In genomic region chr2:24455057-24455855, GRCm38 (mm10) we compare ENCODE assay signal across 21 mouse cellular contexts. TPM values are rescaled to one million over a fixed set of nuclear protein-coding genes. Genes with fewer than 3 reads are reported as not detected.
A peak's percentile ranks its signal among the peaks of the same experiment; 100 is the strongest.
DNase-seq lines count a peak whose midpoint lies in the region; ATAC-seq and TF ChIP-seq lines count a peak whose summit lies in the region.
"Had no signal": no experiment of that assay in that cellular context is flagged by ENCODE, and none has a peak within 500 bp of the region (broad histone marks: within the 10 kb centered on the region; RNA-seq: fewer than 3 reads in every experiment).

No protein-coding gene starts in this region.

- H3K9me3 ChIP-seq in liver, embryonic 11.5 days (ENCODE audit: control insufficient read depth, low read length), result no peaks in the 10 kb centered on the region
- no peaks in the 10 kb centered on the region for H3K9me3 ChIP-seq in intestine, embryonic 14.5 days (ENCODE audit: control insufficient read depth, low read length)
- no peaks in the 10 kb centered on the region for H3K9me3 ChIP-seq in kidney, postnatal 0 days (replicated peaks; ENCODE audit: low read length)
- no peaks in the 10 kb centered on the region for H3K9me3 ChIP-seq in stomach, embryonic 15.5 days
- H3K9me3 ChIP-seq in forebrain, embryonic 11.5 days (ENCODE audit: control insufficient read depth, low read length), result no peaks in the 10 kb centered on the region
- H3K9me3 ChIP-seq: limb, embryonic 15.5 days; lung, embryonic 15.5 days; megakaryocyte, embryonic 14.5 days had no signal

- no peak overlapping the region for H3K4me3 ChIP-seq in liver, adult 2 months (ENCODE audit: insufficient read depth, low read depth, low read length)
- no peak overlapping the region for H3K4me3 ChIP-seq in liver, embryonic 11.5 days (ENCODE audit: low read depth, low read length)
- no peak overlapping the region for H3K4me3 ChIP-seq in intestine, embryonic 14.5 days (ENCODE audit: low read depth, low read length)
- no peak overlapping the region for H3K4me3 ChIP-seq in kidney, postnatal 0 days (replicated peaks; ENCODE audit: low read depth, low read length)
- H3K4me3 ChIP-seq in stomach, embryonic 15.5 days (replicated peaks), result no peak overlapping the region
- H3K4me3 ChIP-seq in forebrain, embryonic 11.5 days (ENCODE audit: low read depth, low read length), result no peak overlapping the region
- H3K4me3 ChIP-seq in thymus, adult 2 months (ENCODE audit: control insufficient read depth, insufficient read depth, low read length), result no peak overlapping the region
- H3K4me3 ChIP-seq: limb, embryonic 15.5 days; lung, embryonic 15.5 days; megakaryocyte, embryonic 14.5 days; myocyte had no signal

- ATAC-seq in liver, embryonic 11.5 days (replicated peaks; ENCODE audit: low FRiP score), result no peak
- ATAC-seq in intestine, embryonic 14.5 days (replicated peaks; ENCODE audit: low FRiP score, low TSS enrichment, low read depth), result 0 out of 2 replicates have a peak, but pooled peaks have one; percentile 34
- ATAC-seq in kidney, postnatal 0 days (replicated peaks; ENCODE audit: low FRiP score, low read depth), result no peak; the same call in 1 of the 2 replicates
- no peak for ATAC-seq in stomach, embryonic 15.5 days (ENCODE audit: insufficient read depth, low FRiP score, low read depth)
- no peak for ATAC-seq in forebrain, embryonic 11.5 days (replicated peaks; ENCODE audit: low FRiP score)
- ATAC-seq: Patski had no signal

- no peaks in the 10 kb centered on the region for H3K79me2 ChIP-seq in liver, adult 2 months (ENCODE audit: control insufficient read depth, insufficient read depth, low read length)

- no peak for TF ChIP-seq CTCF in liver, adult 2 months (IDR thresholded peaks at IDR 0.05; ENCODE audit: low read depth, low read length)
- no peak for TF ChIP-seq CTCF in kidney, postnatal 0 days (IDR thresholded peaks at IDR 0.05; ENCODE audit: low read depth)
- TF ChIP-seq CTCF in thymus, adult 2 months (IDR thresholded peaks at IDR 0.05; ENCODE audit: borderline replicate concordance, control insufficient read depth, extremely low read depth, insufficient read depth, low read length, poor library complexity), result no peak

- no peak overlapping the region for H3K27ac ChIP-seq in liver, adult 2 months (replicated peaks; ENCODE audit: insufficient read depth, low read depth, low read length)
- H3K27ac ChIP-seq in liver, embryonic 11.5 days (ENCODE audit: low read depth, low read length), result no peak overlapping the region
- H3K27ac ChIP-seq in intestine, embryonic 14.5 days (ENCODE audit: low read depth), result peak overlapping the region; percentile 8
- peak overlapping the region; percentile 86 for H3K27ac ChIP-seq in kidney, postnatal 0 days
- peak overlapping the region; percentile 28; the same call in 1 of the 2 replicates for H3K27ac ChIP-seq in stomach, embryonic 15.5 days
- H3K27ac ChIP-seq in forebrain, embryonic 11.5 days (ENCODE audit: low read depth, low read length), result no peak overlapping the region
- H3K27ac ChIP-seq in thymus, adult 2 months (ENCODE audit: control insufficient read depth, insufficient read depth, low read length), result no peak overlapping the region
- H3K27ac ChIP-seq: limb, embryonic 15.5 days; lung, embryonic 15.5 days had no signal

- no peaks in the 10 kb centered on the region for H3K27me3 ChIP-seq in liver, adult 2 months (ENCODE audit: control insufficient read depth, insufficient read depth, low read length)
- H3K27me3 ChIP-seq in liver, embryonic 11.5 days (replicated peaks; ENCODE audit: control insufficient read depth, insufficient read depth, low read length), result no peaks in the 10 kb centered on the region; the same call in 1 of the 2 replicates
- H3K27me3 ChIP-seq in intestine, embryonic 14.5 days (replicated peaks; ENCODE audit: control insufficient read depth, insufficient read depth, low read length), result no peaks in the 10 kb centered on the region
- H3K27me3 ChIP-seq in kidney, postnatal 0 days (ENCODE audit: insufficient read depth, low read length), result no peaks in the 10 kb centered on the region
- H3K27me3 ChIP-seq in stomach, embryonic 15.5 days (replicated peaks), result no peaks in the 10 kb centered on the region
- no peaks in the 10 kb centered on the region for H3K27me3 ChIP-seq in forebrain, embryonic 11.5 days (ENCODE audit: control insufficient read depth, insufficient read depth, low read length)
- 0 out of 2 replicates have a peak, but pooled peaks cover 2% of the 10 kb centered on the region for H3K27me3 ChIP-seq in thymus, adult 2 months (ENCODE audit: control insufficient read depth, insufficient read depth, low read length)
- H3K27me3 ChIP-seq: limb, embryonic 15.5 days; lung, embryonic 15.5 days; Patski had no signal

- H3K36me3 ChIP-seq in liver, adult 2 months (ENCODE audit: control insufficient read depth, insufficient read depth, low read length), result no peaks in the 10 kb centered on the region
- H3K36me3 ChIP-seq in liver, embryonic 11.5 days (ENCODE audit: control insufficient read depth, insufficient read depth, low read length), result no peaks in the 10 kb centered on the region
- H3K36me3 ChIP-seq in intestine, embryonic 14.5 days (ENCODE audit: control insufficient read depth, insufficient read depth, low read length), result no peaks in the 10 kb centered on the region
- H3K36me3 ChIP-seq in kidney, postnatal 0 days (ENCODE audit: insufficient read depth, low read length), result 0 out of 2 replicates have a peak, but pooled peaks cover 8% of the 10 kb centered on the region
- no peaks in the 10 kb centered on the region for H3K36me3 ChIP-seq in stomach, embryonic 15.5 days
- H3K36me3 ChIP-seq in forebrain, embryonic 11.5 days (ENCODE audit: control insufficient read depth, insufficient read depth, low read length), result no peaks in the 10 kb centered on the region
- no peaks in the 10 kb centered on the region for H3K36me3 ChIP-seq in thymus, adult 2 months (ENCODE audit: control insufficient read depth, insufficient read depth, low read length)
- H3K36me3 ChIP-seq: limb, embryonic 15.5 days; lung, embryonic 15.5 days had no signal

- H3K9ac ChIP-seq in liver, adult 2 months (ENCODE audit: low read depth, low read length), result no peak overlapping the region
- H3K9ac ChIP-seq in liver, embryonic 11.5 days (ENCODE audit: low read depth, low read length), result no peak overlapping the region
- no peak overlapping the region for H3K9ac ChIP-seq in intestine, embryonic 14.5 days (ENCODE audit: low read length)
- 0 out of 2 replicates have a peak overlapping the region, but pooled peaks have one; percentile 14 for H3K9ac ChIP-seq in kidney, postnatal 0 days (ENCODE audit: low read depth, low read length)
- H3K9ac ChIP-seq in stomach, embryonic 15.5 days, result no peak overlapping the region
- H3K9ac ChIP-seq in forebrain, embryonic 11.5 days (ENCODE audit: low read length), result no peak overlapping the region
- H3K9ac ChIP-seq: limb, embryonic 15.5 days; lung, embryonic 15.5 days had no signal

- peak; percentile 39 for DNase-seq in liver, adult 2 months (ENCODE audit: extremely low read depth, low read depth, low spot score)
- no peak for DNase-seq in liver, embryonic 11.5 days (ENCODE audit: low spot score)
- DNase-seq in intestine, embryonic 14.5 days (ENCODE audit: low spot score), result peak; percentile 52
- peak; percentile 60 for DNase-seq in kidney, postnatal 0 days (ENCODE audit: low spot score)
- DNase-seq in urinary bladder, postnatal 25 days (ENCODE audit: low spot score), result no peak
- DNase-seq in forebrain, embryonic 11.5 days (ENCODE audit: low spot score), result no peak
- no peak for DNase-seq in thymus, adult 2 months
- DNase-seq: adrenal gland, adult 8-10 months; heart, adult 18-20 months; heart, postnatal 10 days; right cerebral cortex, adult 18-20 months; thymus, postnatal 36 days had no signal

- H3K4me2 ChIP-seq in liver, embryonic 11.5 days, result no peak overlapping the region
- no peak overlapping the region for H3K4me2 ChIP-seq in intestine, embryonic 14.5 days (ENCODE audit: low read length)
- peak overlapping the region; percentile 19; the same call in 1 of the 2 replicates for H3K4me2 ChIP-seq in kidney, postnatal 0 days (ENCODE audit: low read length)
- H3K4me2 ChIP-seq in stomach, embryonic 15.5 days, result no peak overlapping the region
- H3K4me2 ChIP-seq in forebrain, embryonic 11.5 days (ENCODE audit: low read depth, low read length, severe bottlenecking), result no peak overlapping the region
- H3K4me2 ChIP-seq: limb, embryonic 15.5 days; lung, embryonic 15.5 days had no signal

- no peaks in the 10 kb centered on the region for H3K4me1 ChIP-seq in liver, adult 2 months (ENCODE audit: control insufficient read depth, insufficient read depth, low read length)
- H3K4me1 ChIP-seq in liver, embryonic 11.5 days (replicated peaks; ENCODE audit: control insufficient read depth, insufficient read depth, low read length), result no peaks in the 10 kb centered on the region
- peaks cover 5% of the 10 kb centered on the region for H3K4me1 ChIP-seq in intestine, embryonic 14.5 days (replicated peaks; ENCODE audit: control insufficient read depth, insufficient read depth, low read length)
- H3K4me1 ChIP-seq in kidney, postnatal 0 days (replicated peaks; ENCODE audit: insufficient read depth, low read length), result peaks cover 32% of the 10 kb centered on the region
- peaks cover 4% of the 10 kb centered on the region; the same call in 1 of the 2 replicates for H3K4me1 ChIP-seq in stomach, embryonic 15.5 days
- H3K4me1 ChIP-seq in forebrain, embryonic 11.5 days (replicated peaks; ENCODE audit: control insufficient read depth, insufficient read depth, low read length), result no peaks in the 10 kb centered on the region
- no peaks in the 10 kb centered on the region for H3K4me1 ChIP-seq in thymus, adult 2 months (replicated peaks; ENCODE audit: control insufficient read depth, insufficient read depth, low read length)
- H3K4me1 ChIP-seq: limb, embryonic 15.5 days; lung, embryonic 15.5 days; megakaryocyte, embryonic 14.5 days had no signal

- 57% methylated on average over 6 of the region's 6 CpGs for WGBS in liver, adult 2 months
- 43% methylated on average over 6 of the region's 6 CpGs for WGBS in liver, embryonic 11.5 days
- WGBS in intestine, embryonic 14.5 days, result 25% methylated on average over 6 of the region's 6 CpGs
- 12% methylated on average over 6 of the region's 6 CpGs for WGBS in kidney, postnatal 0 days
- WGBS in stomach, embryonic 15.5 days, result 30% methylated on average over 6 of the region's 6 CpGs
- WGBS in forebrain, embryonic 11.5 days, result 42% methylated on average over 6 of the region's 6 CpGs
- 76% methylated on average over 6 of the region's 6 CpGs for WGBS in thymus, adult 2 months

- TF ChIP-seq POLR2A in liver, adult 2 months (IDR thresholded peaks at IDR 0.05; ENCODE audit: extremely low read depth, insufficient read depth, low read length), result no peak
- no peak for TF ChIP-seq POLR2A in thymus, adult 2 months (IDR thresholded peaks at IDR 0.05; ENCODE audit: control insufficient read depth, extremely low read depth, insufficient read depth, low read length, poor library complexity)

RNA-seq across cellular contexts. Expression of gene Pax8, which starts 20.1 kb away (rescaled TPM):
- 0.09 TPM in 1 of 2 replicates, not detected in the other for total RNA-seq in liver, adult 2 months (2014; rRNA removed)
- not detected in 2 replicates for polyA plus RNA-seq in liver, adult 2 months (2012; rRNA removed)
- polyA plus RNA-seq in liver, embryonic 11.5 days (2014; fragmentation: Nextera tagmentation; extraction: Ambion mirVana), result 0.44 and 0.62 TPM in 2 replicates
- polyA plus RNA-seq in intestine, embryonic 14.5 days (2014; fragmentation: Nextera tagmentation; extraction: Ambion mirVana), result 0.22 and 0.44 TPM in 2 replicates
- 116 and 120 TPM in 2 replicates for polyA plus RNA-seq in kidney, postnatal 0 days (2015; fragmentation: Nextera tagmentation; extraction: Ambion mirVana)
- polyA plus RNA-seq in stomach, embryonic 15.5 days (2015; fragmentation: Nextera tagmentation; extraction: Ambion mirVana), result 0.18 and 0.60 TPM in 2 replicates
- polyA plus RNA-seq in forebrain, embryonic 11.5 days (2014; fragmentation: Nextera tagmentation; extraction: Ambion mirVana), result 0.75 and 0.79 TPM in 2 replicates
- 0.08 and 0.14 TPM in 2 replicates for polyA plus RNA-seq in thymus, adult 2 months (2012; rRNA removed)
- total RNA-seq: adrenal gland, adult 8-10 months; common myeloid progenitor, adult 5-6 weeks; heart, adult 18-20 months; heart, postnatal 10 days; layer of hippocampus, adult 18-20 months; left cerebral cortex, adult 8-10 months had no signal
- polyA plus RNA-seq: myocyte had no signal

Comparison
In these comparisons a context has a peak if more than half of its experiments do, and no peak if none do; other contexts are left out.
1. DNase-seq: peak in liver, adult 2 months (single experiment), intestine, embryonic 14.5 days (single experiment) and kidney, postnatal 0 days (single experiment); none in liver, embryonic 11.5 days (single experiment), urinary bladder, postnatal 25 days (single experiment), forebrain, embryonic 11.5 days (single experiment) and thymus, adult 2 months (single experiment).
2. H3K27ac ChIP-seq: peak in intestine, embryonic 14.5 days (single experiment), kidney, postnatal 0 days (single experiment) and stomach, embryonic 15.5 days (single experiment); none in liver, adult 2 months (single experiment), liver, embryonic 11.5 days (single experiment), forebrain, embryonic 11.5 days (single experiment) and thymus, adult 2 months (single experiment).
3. RNA of gene Pax8, which starts 20.1 kb away (polyA plus RNA-seq): 116 to 120 TPM in kidney, postnatal 0 days; 0.75 to 0.79 TPM in forebrain, embryonic 11.5 days, 0.44 to 0.62 TPM in liver, embryonic 11.5 days, 0.18 to 0.60 TPM in stomach, embryonic 15.5 days, 0.22 to 0.44 TPM in intestine, embryonic 14.5 days, 0.08 to 0.14 TPM in thymus, adult 2 months and not detected in liver, adult 2 months; every median in the first group is over 10 times any median in the second.